Mouse (Mus musculus) erythroid progenitor cell, adult 5-6 weeks (primary cell): ENCODE measurements around the gene 8030411F24Rik. TPM values are rescaled to one million over a fixed set of nuclear protein-coding genes. Genes with fewer than 3 reads are reported as not detected.

Experiments
- total RNA-seq, 2 experiments: library from RNA; stranded (forward) in 1 of 2; stranded (reverse) in 1 of 2; fragments of 150-400 nt in 1 of 2; fragments of 186-747, 209-891 nt in 1 of 2; gene quantifications; 2 replicates each; pipeline versions ENCODE4 v1.2.3 to v1.2.4; 2015 to 2017; ENCODE audit warnings: low replicate concordance in 2 of 2

8030411F24Rik gene
- total RNA-seq, 2 experiments from 2014 or later: not detected

Other genes starting within 250 kb of the 8030411F24Rik start
- 55.9 and 62.0 TPM in 2 replicates for gene Nxt1, start 109.4 kb upstream of the 8030411F24Rik start, total RNA-seq (2015; ENCODE audit: low replicate concordance)
- 21.4 and 37.2 TPM in 2 replicates for gene Nxt1, start 109.4 kb upstream of the 8030411F24Rik start, total RNA-seq (2017; ENCODE audit: low replicate concordance)
- 3.6 and 9.6 TPM in 2 replicates for gene Gzf1, start 101.0 kb upstream of the 8030411F24Rik start, total RNA-seq (2015; ENCODE audit: low replicate concordance)
- gene Gzf1, start 101.0 kb upstream of the 8030411F24Rik start, total RNA-seq (2017; ENCODE audit: low replicate concordance): 7.1 and 11.0 TPM in 2 replicates
- 0.72 TPM in 1 of 2 replicates, not detected in the other for gene Napb, start 49.5 kb upstream of the 8030411F24Rik start, total RNA-seq (2015; ENCODE audit: low replicate concordance)
- gene Napb, start 49.5 kb upstream of the 8030411F24Rik start, total RNA-seq (2017; ENCODE audit: low replicate concordance): not detected in 2 replicates
- not detected in 2 replicates for gene Cstl1, start 31.7 kb upstream of the 8030411F24Rik start, total RNA-seq (2015; ENCODE audit: low replicate concordance)
- gene Cstl1, start 31.7 kb upstream of the 8030411F24Rik start, total RNA-seq (2017; ENCODE audit: low replicate concordance): not detected in 2 replicates
- not detected in 2 replicates for gene Cst11, start 10.5 kb upstream of the 8030411F24Rik start, total RNA-seq (2015; ENCODE audit: low replicate concordance)
- not detected in 2 replicates for gene Cst11, start 10.5 kb upstream of the 8030411F24Rik start, total RNA-seq (2017; ENCODE audit: low replicate concordance)
- gene Cst12, start 7.4 kb downstream of the 8030411F24Rik start, total RNA-seq (2015; ENCODE audit: low replicate concordance): not detected in 2 replicates
- not detected in 2 replicates for gene Cst12, start 7.4 kb downstream of the 8030411F24Rik start, total RNA-seq (2017; ENCODE audit: low replicate concordance)
- gene Cst8, start 16.8 kb downstream of the 8030411F24Rik start, total RNA-seq (2015; ENCODE audit: low replicate concordance): not detected in 2 replicates
- gene Cst8, start 16.8 kb downstream of the 8030411F24Rik start, total RNA-seq (2017; ENCODE audit: low replicate concordance): not detected in 2 replicates
- gene Cst13, start 38.1 kb downstream of the 8030411F24Rik start, total RNA-seq (2015; ENCODE audit: low replicate concordance): not detected in 2 replicates
- gene Cst13, start 38.1 kb downstream of the 8030411F24Rik start, total RNA-seq (2017; ENCODE audit: low replicate concordance): not detected in 2 replicates
- not detected in 2 replicates for gene Cst9, start 53.1 kb downstream of the 8030411F24Rik start, total RNA-seq (2015; ENCODE audit: low replicate concordance)
- gene Cst9, start 53.1 kb downstream of the 8030411F24Rik start, total RNA-seq (2017; ENCODE audit: low replicate concordance): not detected in 2 replicates
- gene 9230104L09Rik, start 83.0 kb downstream of the 8030411F24Rik start, total RNA-seq (2015; ENCODE audit: low replicate concordance): not detected in 2 replicates
- not detected in 2 replicates for gene 9230104L09Rik, start 83.0 kb downstream of the 8030411F24Rik start, total RNA-seq (2017; ENCODE audit: low replicate concordance)
- gene Cst3, start 93.7 kb downstream of the 8030411F24Rik start, total RNA-seq (2015; ENCODE audit: low replicate concordance): 130 and 133 TPM in 2 replicates
- 37.9 and 71.9 TPM in 2 replicates for gene Cst3, start 93.7 kb downstream of the 8030411F24Rik start, total RNA-seq (2017; ENCODE audit: low replicate concordance)
- gene Gm1330, start 221.2 kb downstream of the 8030411F24Rik start, total RNA-seq (2015; ENCODE audit: low replicate concordance): not detected in 2 replicates
- not detected in 2 replicates for gene Gm1330, start 221.2 kb downstream of the 8030411F24Rik start, total RNA-seq (2017; ENCODE audit: low replicate concordance)
- gene Gm10750, start 235.2 kb downstream of the 8030411F24Rik start, total RNA-seq (2015; ENCODE audit: low replicate concordance): not detected in 2 replicates
- gene Gm10750, start 235.2 kb downstream of the 8030411F24Rik start, total RNA-seq (2017; ENCODE audit: low replicate concordance): not detected in 2 replicates